Mouse (Mus musculus) hindbrain, embryonic 14.5 days (tissue): ENCODE measurements around the gene Gm44579. TPM values are rescaled to one million over a fixed set of nuclear protein-coding genes. Genes with fewer than 3 reads are reported as not detected.

Source experiments
- ATAC-seq: fragments of 200-750 bp; cut with Nextera tagmentation; 2 replicates; pipeline ENCODE4 v1.8.0; 2017; ENCODE audit warnings: moderate number of reproducible peaks, mild to moderate bottlenecking, moderate TSS enrichment, moderate library complexity; ENCODE audit not compliant: low FRiP score
- DNase-seq: peaks from one replicate; pipeline ENCODE4 v3.0.0-alpha.2; 2015; ENCODE audit warnings: low spot score
- H3K27ac ChIP-seq: fragments of 300-500 bp; sonication (generic); 2 replicates; pipeline ENCODE4 v1.5.1; 2014; ENCODE audit warnings: mild to moderate bottlenecking, moderate library complexity
- H3K27me3 ChIP-seq: fragments of 300-500 bp; sonication (generic); 2 replicates; pipeline ENCODE4 v1.6.1; 2014; ENCODE audit warnings: mild to moderate bottlenecking, low read length, mixed read lengths; ENCODE audit not compliant: control insufficient read depth, insufficient read depth
- H3K36me3 ChIP-seq: fragments of 300-500 bp; sonication (generic); replicated peaks from 2 replicates; pipeline ENCODE4 v1.6.1; 2014; ENCODE audit not compliant: control insufficient read depth, insufficient read depth
- H3K4me1 ChIP-seq: fragments of 300-500 bp; sonication (generic); replicated peaks from 2 replicates; pipeline ENCODE4 v1.6.1; 2014; ENCODE audit warnings: antibody characterized with exemption, low read length, mixed read lengths; ENCODE audit not compliant: control insufficient read depth, insufficient read depth
- H3K4me2 ChIP-seq: fragments of 300-500 bp; sonication (generic); replicated peaks from 2 replicates; pipeline ENCODE4 v1.6.1; 2014; ENCODE audit warnings: mild to moderate bottlenecking, moderate library complexity
- H3K4me3 ChIP-seq: fragments of 300-500 bp; sonication (generic); replicated peaks from 2 replicates; pipeline ENCODE4 v1.5.1; 2014; ENCODE audit warnings: mild to moderate bottlenecking, low read length
- H3K9ac ChIP-seq: fragments of 300-500 bp; sonication (generic); 2 replicates; pipeline ENCODE4 v1.6.1; 2014
- H3K9me3 ChIP-seq: fragments of 300-500 bp; sonication (generic); 2 replicates; pipeline ENCODE4 v1.6.1; 2016; ENCODE audit warnings: low read length; ENCODE audit not compliant: control insufficient read depth
- WGBS: fragments of 180-500 bp; shearing (Covaris S2); extraction: QIAGEN DNeasy Blood & Tissue Kit; methylation state at CpG from one replicate; pipeline ENCODE4 v1.1.7; 2014; 5-methylcytosine and 5-hydroxymethylcytosine counted together
- polyA plus RNA-seq: library from polyadenylated mRNA; unstranded; fragments of >200 nt; fragmentation: Nextera tagmentation; extraction: Ambion mirVana; gene quantifications from 2 replicates; pipeline ENCODE4 v1.2.1, GENCODE M21; 2014

The Gm44579 gene
- polyA plus RNA-seq, 1 experiment from 2014 or later: not detected

DNA sequence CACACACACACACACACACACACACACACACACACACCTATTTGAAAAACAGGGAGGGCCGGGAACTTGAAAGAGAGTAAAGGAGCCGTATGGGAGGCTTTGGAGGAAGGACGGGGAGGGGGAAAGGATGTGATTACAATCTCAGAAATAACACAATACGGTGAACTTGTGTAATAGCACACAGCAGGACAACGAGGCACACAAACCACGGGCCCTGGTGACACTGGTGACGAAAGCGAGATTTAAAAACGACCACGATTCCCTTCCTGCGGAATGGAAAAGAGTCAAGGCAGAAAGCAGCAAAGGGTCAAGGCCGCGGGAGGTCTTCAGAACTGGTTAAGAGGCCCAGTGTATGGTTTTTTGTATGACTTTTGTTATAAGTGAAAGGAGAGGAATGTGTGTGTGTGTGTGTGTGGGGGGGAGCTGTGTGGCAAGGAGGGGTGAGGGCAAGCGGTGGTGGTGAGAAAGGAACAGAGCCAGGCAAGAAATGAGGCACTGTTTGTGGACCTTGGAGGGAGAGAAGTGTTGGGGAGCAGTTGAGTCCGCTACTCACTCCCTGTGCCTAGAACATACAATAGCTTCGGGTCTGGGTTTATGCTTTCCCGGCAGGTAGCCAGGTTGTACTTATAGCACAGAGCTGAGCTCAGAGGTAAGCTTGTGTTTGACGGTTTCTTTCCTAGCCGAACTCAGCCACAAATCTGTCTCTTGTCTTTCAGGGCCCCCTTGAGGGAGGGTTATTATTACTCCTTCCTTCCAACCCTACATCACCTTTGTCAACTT, 59.6 kb downstream of the Gm44579 start:
- DNase-seq (no peak), ATAC-seq (no peak)
- no peaks in the 10 kb centered on the region for H3K4me1 ChIP-seq
- H3K4me3 ChIP-seq: no peak overlapping the region
- H3K4me2 ChIP-seq: no peak overlapping the region
- no peak overlapping the region for H3K9ac ChIP-seq
- H3K27me3 ChIP-seq: no peaks in the 10 kb centered on the region
- no peak overlapping the region for H3K27ac ChIP-seq
- H3K9me3 ChIP-seq: no peaks in the 10 kb centered on the region
- WGBS: 47% methylated on average over 19 of the region's 19 CpGs
- no peaks in the 10 kb centered on the region for H3K36me3 ChIP-seq

GRCm38 (mm10) chr15:98157253-98157652, 63.5 kb downstream of the Gm44579 start:
- ATAC-seq (no peak), DNase-seq (no peak)
- Histone ChIP-seq H3K4me1 (no peaks in the 10 kb centered on the region), H3K9ac (no peak overlapping the region), H3K27ac (no peak overlapping the region), H3K27me3 (no peaks in the 10 kb centered on the region), H3K4me3 (no peak overlapping the region), H3K36me3 (no peaks in the 10 kb centered on the region), H3K9me3 (no peaks in the 10 kb centered on the region), H3K4me2 (no peak overlapping the region)
- WGBS: 86% methylated on average over 1 of the region's 1 CpGs

DNA sequence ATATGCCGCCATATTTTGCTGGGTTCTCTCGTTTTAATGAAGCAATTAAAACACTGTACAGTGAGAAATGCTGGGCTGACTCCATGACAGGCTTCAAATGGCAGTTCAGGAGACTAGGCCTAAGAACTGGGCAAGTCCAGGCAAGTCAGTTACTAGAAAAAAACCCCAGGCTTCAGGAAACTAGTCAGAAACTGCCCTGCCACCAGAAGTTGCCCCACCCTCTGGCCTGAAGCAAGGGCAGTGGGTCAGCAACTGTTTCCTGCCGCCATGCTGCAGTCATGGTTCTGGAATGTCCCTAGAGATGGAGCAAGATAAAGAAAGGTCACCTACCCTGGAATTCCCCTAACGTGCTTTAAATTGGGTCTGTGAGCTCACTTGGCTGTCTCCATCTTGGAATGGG, 64.8 kb downstream of the Gm44579 start:
- no peaks in the 10 kb centered on the region for H3K4me1 ChIP-seq
- H3K9ac ChIP-seq: no peak overlapping the region
- H3K9me3 ChIP-seq: no peaks in the 10 kb centered on the region
- no peak overlapping the region for H3K4me3 ChIP-seq
- no peak for DNase-seq
- no peak overlapping the region for H3K27ac ChIP-seq
- H3K4me2 ChIP-seq: no peak overlapping the region
- H3K27me3 ChIP-seq: no peaks in the 10 kb centered on the region
- ATAC-seq: no peak
- WGBS: 79% methylated on average over 4 of the region's 4 CpGs
- H3K36me3 ChIP-seq: no peaks in the 10 kb centered on the region

- Histone ChIP-seq H3K36me3 (no peaks in the 10 kb centered on the region), H3K27ac (no peak overlapping the region), H3K9ac (no peak overlapping the region), H3K4me2 (no peak overlapping the region), H3K4me3 (no peak overlapping the region), H3K9me3 (no peaks in the 10 kb centered on the region), H3K27me3 (no peaks in the 10 kb centered on the region), H3K4me1 (no peaks in the 10 kb centered on the region)
- ATAC-seq (no peak), DNase-seq (no peak)
- 92% methylated on average over 5 of the region's 5 CpGs for WGBS
Measured at GRCm38 (mm10) chr15:98155272-98155671, 65.5 kb downstream of the Gm44579 start.

DNA sequence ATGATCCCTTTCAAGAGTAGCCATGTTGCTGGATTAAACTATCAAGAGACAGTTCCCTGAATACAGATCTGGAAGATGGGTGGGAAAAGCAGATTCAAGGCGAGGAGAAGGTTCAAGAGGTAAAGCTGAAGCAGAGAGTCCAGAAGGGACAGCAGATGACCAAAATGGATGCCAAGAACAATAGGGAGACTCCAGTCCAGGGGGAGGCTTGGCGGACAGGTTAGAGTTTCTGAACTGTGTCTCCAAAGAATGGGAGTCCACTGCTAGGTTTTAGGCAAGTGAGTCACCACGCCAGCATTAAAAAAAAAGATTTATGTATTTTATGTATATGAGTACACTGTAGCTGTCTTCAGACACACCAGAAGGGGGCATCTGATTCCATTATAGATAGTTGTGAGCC, 66.1 kb downstream of the Gm44579 start:
- no peaks in the 10 kb centered on the region for H3K9me3 ChIP-seq
- no peaks in the 10 kb centered on the region for H3K4me1 ChIP-seq
- no peaks in the 10 kb centered on the region for H3K27me3 ChIP-seq
- no peak overlapping the region for H3K9ac ChIP-seq
- H3K4me3 ChIP-seq: no peak overlapping the region
- DNase-seq: no peak
- H3K36me3 ChIP-seq: no peaks in the 10 kb centered on the region
- H3K27ac ChIP-seq: no peak overlapping the region
- no peak for ATAC-seq
- no peak overlapping the region for H3K4me2 ChIP-seq
- 83% methylated on average over 3 of the region's 3 CpGs for WGBS

GRCm38 (mm10) chr15:98154146-98154545, 66.6 kb downstream of the Gm44579 start:
- Histone ChIP-seq H3K4me1 (no peaks in the 10 kb centered on the region), H3K4me2 (no peak overlapping the region), H3K4me3 (no peak overlapping the region), H3K9me3 (no peaks in the 10 kb centered on the region), H3K9ac (no peak overlapping the region), H3K27ac (no peak overlapping the region), H3K27me3 (no peaks in the 10 kb centered on the region), H3K36me3 (no peaks in the 10 kb centered on the region)
- ATAC-seq (no peak), DNase-seq (no peak)
- WGBS: 66% methylated on average over 4 of the region's 4 CpGs

GRCm38 (mm10) chr15:98153625-98154024, 67.2 kb downstream of the Gm44579 start:
- Histone ChIP-seq H3K4me3 (no peak overlapping the region), H3K4me2 (no peak overlapping the region), H3K27me3 (no peaks in the 10 kb centered on the region), H3K27ac (no peak overlapping the region), H3K9me3 (no peaks in the 10 kb centered on the region), H3K36me3 (no peaks in the 10 kb centered on the region), H3K9ac (no peak overlapping the region), H3K4me1 (no peaks in the 10 kb centered on the region)
- WGBS: 39% methylated on average over 3 of the region's 3 CpGs
- ATAC-seq (no peak), DNase-seq (peak; percentile 71)

DNA sequence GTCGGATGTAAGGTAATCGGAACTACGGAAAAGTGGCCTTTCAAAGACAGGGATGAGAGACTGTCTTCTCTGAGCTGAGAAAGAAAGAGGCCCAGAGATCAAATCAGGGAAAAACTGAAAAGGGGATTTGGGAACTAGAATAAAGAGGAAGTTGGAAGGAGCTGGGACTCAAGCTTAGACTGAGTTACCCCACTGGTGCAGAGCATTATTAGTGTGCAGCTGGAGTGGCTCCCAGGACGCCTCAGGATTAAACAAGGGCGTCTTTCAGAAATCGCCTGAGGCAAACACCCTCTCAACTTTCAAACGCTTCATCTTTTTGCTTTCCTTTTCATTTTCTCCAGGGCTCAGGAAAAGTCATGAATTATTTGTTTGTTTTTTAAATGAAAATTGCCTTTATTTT, 67.9 kb downstream of the Gm44579 start:
- H3K36me3 ChIP-seq: no peaks in the 10 kb centered on the region
- no peak overlapping the region for H3K27ac ChIP-seq
- WGBS: 73% methylated on average over 7 of the region's 7 CpGs
- H3K4me3 ChIP-seq: no peak overlapping the region
- no peaks in the 10 kb centered on the region for H3K27me3 ChIP-seq
- H3K4me2 ChIP-seq: no peak overlapping the region
- H3K9me3 ChIP-seq: no peaks in the 10 kb centered on the region
- no peak overlapping the region for H3K9ac ChIP-seq
- DNase-seq (no peak), ATAC-seq (no peak)
- H3K4me1 ChIP-seq: no peaks in the 10 kb centered on the region

DNA sequence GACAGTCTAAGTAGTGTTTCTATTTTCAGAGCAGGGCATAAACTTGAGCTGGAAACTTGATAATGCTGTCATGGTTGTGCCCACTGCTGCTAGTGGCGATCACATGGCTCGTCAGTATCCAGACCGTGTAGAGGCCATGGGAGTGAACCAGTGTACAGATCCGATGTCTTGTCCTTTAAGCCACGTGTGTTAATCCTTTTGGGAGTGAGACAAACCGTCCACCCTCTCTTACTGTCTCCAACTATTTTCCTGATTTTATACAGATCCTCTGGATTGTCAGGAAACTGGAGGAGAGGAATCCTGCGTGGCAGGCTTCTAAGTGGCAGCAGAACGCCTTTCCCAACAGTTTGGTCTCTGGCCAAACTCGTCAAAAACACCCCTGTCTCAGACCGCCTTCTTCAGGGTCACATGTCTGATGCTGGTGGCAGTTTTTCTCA, 71.6 kb downstream of the Gm44579 start:
- no peak for ATAC-seq
- H3K36me3 ChIP-seq: no peaks in the 10 kb centered on the region
- no peaks in the 10 kb centered on the region for H3K9me3 ChIP-seq
- no peak overlapping the region for H3K27ac ChIP-seq
- H3K27me3 ChIP-seq: no peaks in the 10 kb centered on the region
- 81% methylated on average over 10 of the region's 10 CpGs for WGBS
- H3K4me3 ChIP-seq: no peak overlapping the region
- peaks cover 10% of the 10 kb centered on the region for H3K4me1 ChIP-seq
- no peak for DNase-seq
- no peak overlapping the region for H3K9ac ChIP-seq
- H3K4me2 ChIP-seq: no peak overlapping the region

DNA sequence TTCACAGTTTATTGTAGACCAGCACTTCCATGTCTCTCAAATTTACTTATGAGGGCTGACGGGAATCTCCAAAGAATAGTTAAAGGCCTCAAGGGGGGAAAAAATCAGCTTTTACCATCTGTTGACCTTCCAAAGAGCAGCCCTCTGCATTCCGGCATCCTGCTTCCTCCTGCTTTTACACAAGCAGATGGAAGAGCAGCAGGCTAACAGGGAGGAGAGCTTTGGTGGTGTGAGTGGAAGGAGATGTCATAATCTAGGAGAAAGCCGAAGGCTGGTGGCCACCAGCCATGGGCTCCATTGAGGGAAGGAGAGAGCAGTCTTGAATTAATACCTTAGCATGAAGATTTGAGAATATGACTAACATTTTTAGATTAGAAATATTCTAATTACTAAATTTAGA, 72.4 kb downstream of the Gm44579 start:
- H3K27ac ChIP-seq: no peak overlapping the region
- H3K9me3 ChIP-seq: no peaks in the 10 kb centered on the region
- H3K4me3 ChIP-seq: no peak overlapping the region
- H3K4me1 ChIP-seq: peaks cover 12% of the 10 kb centered on the region
- no peaks in the 10 kb centered on the region for H3K36me3 ChIP-seq
- H3K4me2 ChIP-seq: no peak overlapping the region
- H3K9ac ChIP-seq: no peak overlapping the region
- 79% methylated on average over 3 of the region's 3 CpGs for WGBS
- no peaks in the 10 kb centered on the region for H3K27me3 ChIP-seq
- ATAC-seq (no peak), DNase-seq (no peak)
